Comparison of ENCODE assay signal across 26 mouse cellular contexts in genomic region chr16:5421591-5421990, GRCm38 (mm10).
DNase-seq lines count a peak whose midpoint lies in the region; ATAC-seq and TF ChIP-seq lines count a peak whose summit lies in the region.
"Had no signal": no experiment of that assay in that cellular context is flagged by ENCODE, and none has a peak within 500 bp of the region (broad histone marks: within the 10 kb centered on the region; RNA-seq: fewer than 3 reads in every experiment).

No protein-coding gene starts in this region.

- H3K4me3 ChIP-seq in layer of hippocampus, adult 2 months: no peak overlapping the region
- H3K4me3 ChIP-seq in E14TG2a.4 (replicated peaks; ENCODE audit: low read length): no peak overlapping the region
- H3K4me3 ChIP-seq: embryonic facial prominence, embryonic 10.5 days; heart, embryonic 13.5 days; hindbrain, embryonic 12.5 days; limb, embryonic 15.5 days; midbrain, embryonic 12.5 days; neural tube, embryonic 13.5 days had no signal

- DNase-seq in layer of hippocampus, adult 2 months (ENCODE audit: low spot score in 2 of 2): no peak
- no peak for DNase-seq in layer of hippocampus, postnatal 14 days (ENCODE audit: low spot score in 2 of 2)
- DNase-seq in ES-CJ7 (ENCODE audit: low read depth, low spot score): peak; percentile 7
- no peak for DNase-seq in adrenal gland, postnatal 10 days
- DNase-seq in yolk sac, embryonic 10.5 days (ENCODE audit: low spot score): no peak
- DNase-seq: cerebellum, adult 11 months; gastrocnemius, postnatal 14 days; heart, adult 11 months; heart, postnatal 14 days; kidney, adult 9 months; kidney, postnatal 25 days; left cerebral cortex, postnatal 4 days; lung, adult 18-20 months; lung, postnatal 10 days; right cerebral cortex, postnatal 25 days; thymus, postnatal 25 days had no signal

- H3K36me3 ChIP-seq in E14TG2a.4 (ENCODE audit: insufficient read depth, low read length): no peaks in the 10 kb centered on the region
- H3K36me3 ChIP-seq: embryonic facial prominence, embryonic 10.5 days; heart, embryonic 13.5 days; hindbrain, embryonic 12.5 days; limb, embryonic 15.5 days; midbrain, embryonic 12.5 days; neural tube, embryonic 13.5 days had no signal

- ATAC-seq in megakaryocyte progenitor cell, adult 5-6 weeks (replicated peaks; ENCODE audit: poor library complexity): 0 out of 2 replicates have a peak, but pooled peaks have one; percentile 37
- ATAC-seq: forebrain, embryonic 16.5 days; inflammation-experienced regulatory T-cells, adult 6 months had no signal

- peak; percentile 39 for TF ChIP-seq CTCF in layer of hippocampus, adult 2 months (conservative IDR thresholded peaks at IDR 0.05)
- TF ChIP-seq CTCF in E14TG2a.4 (conservative IDR thresholded peaks at IDR 0.05; ENCODE audit: low read length): peak; percentile 43

- H3K4me1 ChIP-seq in E14TG2a.4 (replicated peaks; ENCODE audit: low read depth, low read length): no peaks in the 10 kb centered on the region
- H3K4me1 ChIP-seq: embryonic facial prominence, embryonic 10.5 days; hindbrain, embryonic 12.5 days; midbrain, embryonic 12.5 days had no signal

- H3K27me3 ChIP-seq in E14TG2a.4 (ENCODE audit: insufficient read depth, low read length): no peaks in the 10 kb centered on the region
- H3K27me3 ChIP-seq: heart, embryonic 13.5 days; hindbrain, embryonic 12.5 days; limb, embryonic 15.5 days; midbrain, embryonic 12.5 days; neural tube, embryonic 13.5 days had no signal

- no peak overlapping the region for H3K27ac ChIP-seq in layer of hippocampus, adult 2 months
- H3K27ac ChIP-seq: embryonic facial prominence, embryonic 10.5 days; heart, embryonic 13.5 days; hindbrain, embryonic 12.5 days; limb, embryonic 15.5 days; midbrain, embryonic 12.5 days; neural tube, embryonic 13.5 days had no signal

- no peaks in the 10 kb centered on the region for H3K9me3 ChIP-seq in E14TG2a.4 (ENCODE audit: low read length)
- H3K9me3 ChIP-seq: embryonic facial prominence, embryonic 10.5 days; heart, embryonic 13.5 days; hindbrain, embryonic 12.5 days; limb, embryonic 15.5 days; midbrain, embryonic 12.5 days; neural tube, embryonic 13.5 days had no signal
